Mouse (Mus musculus): ENCODE measurements at regions not wholly inside any gene's neighbourhood (a gene's known extent, or its start where the extent isn't known, plus 50 kb on each side); places are given as distances from the start of the nearest gene placed in this dataset.

DNA sequence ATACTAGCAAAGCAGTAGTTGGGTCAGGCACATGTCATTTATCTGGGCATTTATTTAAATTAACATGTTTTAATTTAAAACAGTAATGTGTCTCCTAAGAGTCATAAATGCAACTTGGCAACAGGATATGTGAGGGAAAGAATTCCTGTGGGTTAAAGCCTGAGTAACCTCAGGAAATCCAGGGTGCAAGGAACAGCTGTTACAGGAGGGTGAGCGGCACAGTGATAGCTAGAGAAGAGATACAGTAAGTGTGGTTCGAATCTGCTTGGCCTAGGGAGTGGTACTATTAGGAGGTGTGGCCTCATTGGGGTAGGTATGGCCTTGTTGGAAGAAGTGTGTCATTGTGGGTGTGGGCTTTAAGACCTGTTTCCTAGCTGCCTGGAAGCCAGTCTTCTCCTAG is 66.3 kb upstream of the Slc30a5 start:
- ATAC-seq (replicated peaks; ENCODE audit: insufficient number of reproducible peaks, insufficient read depth, low FRiP score, low read depth) = no peak
- no peak overlapping the region for H3K4me2 ChIP-seq

DNA sequence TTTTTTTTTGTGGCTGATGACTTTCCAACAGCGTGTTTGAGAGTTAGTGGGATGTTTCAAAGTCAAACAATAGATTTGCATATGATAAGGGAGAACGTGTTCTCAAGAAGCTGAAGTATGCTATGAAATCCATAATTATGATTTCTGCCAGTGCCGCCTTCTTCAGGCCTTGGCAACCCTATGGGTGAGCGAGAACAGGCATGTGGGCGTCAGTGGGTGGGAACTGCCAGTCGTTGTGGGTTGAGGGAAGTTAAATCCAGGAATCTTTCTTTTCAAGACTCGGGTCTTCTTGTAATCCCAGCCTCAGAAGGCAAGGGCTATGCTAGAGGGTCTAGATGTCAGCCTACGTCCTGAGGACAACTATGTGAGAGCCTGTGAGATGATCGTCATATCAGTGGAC is 60.6 kb upstream of the Slc30a5 start:
- no peaks in the 10 kb centered on the region for H3K4me1 ChIP-seq (replicated peaks)
- H3K4me2 ChIP-seq = no peak overlapping the region
- H3K9me3 ChIP-seq (replicated peaks) = no peaks in the 10 kb centered on the region
- no peaks in the 10 kb centered on the region for H3K27me3 ChIP-seq
- no peak overlapping the region for H3K27ac ChIP-seq
- ATAC-seq (replicated peaks; ENCODE audit: insufficient number of reproducible peaks, insufficient read depth, low FRiP score, low read depth) = no peak
- H3K36me3 ChIP-seq = no peaks in the 10 kb centered on the region
- no peak overlapping the region for H3K9ac ChIP-seq
- H3K4me3 ChIP-seq = no peak overlapping the region
- WGBS = 86% methylated on average over 9 of the region's 9 CpGs

More for the DNA sequence above, 66.3 kb upstream of the Slc30a5 start:
- Histone ChIP-seq H3K9me3 (replicated peaks) (no peaks in the 10 kb centered on the region), H3K4me3 (no peak overlapping the region), H3K27me3 (no peaks in the 10 kb centered on the region), H3K9ac (no peak overlapping the region), H3K4me1 (replicated peaks) (no peaks in the 10 kb centered on the region), H3K27ac (no peak overlapping the region), H3K36me3 (no peaks in the 10 kb centered on the region)
- 71% methylated on average over 2 of the region's 2 CpGs for WGBS

DNA sequence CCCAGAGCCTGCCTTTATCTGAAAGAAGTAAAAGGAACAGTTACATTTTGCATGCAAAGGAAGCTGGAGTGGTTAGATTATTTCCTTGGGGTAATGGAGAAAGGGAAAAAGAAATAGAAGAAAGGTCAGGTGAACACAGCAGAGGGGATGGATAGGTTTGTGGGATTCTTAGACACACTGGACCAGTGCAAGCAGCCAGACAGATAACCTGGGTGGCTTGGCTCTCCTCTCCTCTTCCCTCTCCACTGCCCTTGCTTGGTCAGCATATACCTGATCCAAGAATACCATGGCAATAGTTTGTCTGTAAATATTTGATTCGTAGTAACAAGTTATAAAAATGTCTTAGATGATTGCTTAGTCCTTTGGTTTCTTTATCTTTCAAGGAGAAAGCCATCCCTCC is 59.9 kb upstream of the Slc30a5 start:
- no peak overlapping the region for H3K4me2 ChIP-seq
- H3K4me3 ChIP-seq = no peak overlapping the region
- H3K27me3 ChIP-seq = no peaks in the 10 kb centered on the region
- H3K36me3 ChIP-seq = no peaks in the 10 kb centered on the region
- no peaks in the 10 kb centered on the region for H3K4me1 ChIP-seq (replicated peaks)
- H3K9ac ChIP-seq = no peak overlapping the region
- H3K27ac ChIP-seq = no peak overlapping the region
- WGBS = 71% methylated on average over 1 of the region's 1 CpGs
- ATAC-seq (replicated peaks; ENCODE audit: insufficient number of reproducible peaks, insufficient read depth, low FRiP score, low read depth) = no peak
- H3K9me3 ChIP-seq (replicated peaks) = no peaks in the 10 kb centered on the region

DNA sequence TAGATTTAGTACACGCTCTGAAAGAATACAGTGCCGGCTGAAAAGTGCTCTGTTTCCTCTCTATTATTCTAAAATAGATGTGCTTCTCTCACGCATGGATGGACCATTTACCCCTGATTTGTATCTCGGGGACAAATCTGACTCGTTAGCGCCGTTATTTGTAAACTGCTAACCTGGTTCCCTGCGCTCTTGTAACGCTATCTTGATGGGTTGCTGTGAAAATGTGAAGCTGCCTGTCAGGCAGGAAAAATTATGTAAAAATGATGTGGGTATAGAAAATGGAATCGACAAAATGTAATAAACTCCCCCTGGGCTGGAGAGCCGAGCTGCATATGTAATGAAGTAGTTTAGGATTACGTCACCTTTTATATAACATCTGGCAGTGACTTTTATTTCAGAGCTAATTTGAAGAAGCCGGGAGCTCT is 59.4 kb upstream of the Slc30a5 start:
- peak overlapping the region; percentile 35; the same call in 1 of the 2 replicates for H3K4me2 ChIP-seq

DNA sequence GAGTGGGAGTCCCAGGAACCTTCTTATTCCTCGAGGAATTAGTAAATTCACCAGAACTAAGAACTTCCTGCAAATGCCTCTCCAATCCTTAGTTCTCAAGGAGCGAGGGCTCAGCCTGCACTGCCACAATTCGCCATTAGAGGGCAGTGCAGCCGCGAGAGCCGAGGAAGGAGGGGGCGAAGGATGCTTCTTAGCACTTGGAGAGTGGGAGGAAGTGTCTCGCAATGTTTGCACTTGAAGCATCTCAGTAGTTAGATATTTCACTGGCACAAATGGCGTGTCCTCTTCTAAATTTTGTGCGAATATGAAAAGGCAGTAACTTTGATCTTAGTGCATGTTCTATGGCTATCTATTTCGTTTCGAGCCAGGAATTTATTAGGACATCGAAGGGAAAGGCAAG is 59.0 kb upstream of the Slc30a5 start:
- Histone ChIP-seq H3K4me1 (replicated peaks) (no peaks in the 10 kb centered on the region), H3K4me3 (no peak overlapping the region), H3K4me2 (peak overlapping the region; percentile 35; the same call in 1 of the 2 replicates), H3K36me3 (no peaks in the 10 kb centered on the region), H3K9ac (no peak overlapping the region), H3K27me3 (no peaks in the 10 kb centered on the region), H3K9me3 (replicated peaks) (no peaks in the 10 kb centered on the region), H3K27ac (no peak overlapping the region)
- no peak for ATAC-seq (replicated peaks; ENCODE audit: insufficient number of reproducible peaks, insufficient read depth, low FRiP score, low read depth)
- 18% methylated on average over 13 of the region's 13 CpGs for WGBS

More for the DNA sequence above, 59.4 kb upstream of the Slc30a5 start:
- H3K9me3 ChIP-seq (replicated peaks) = no peaks in the 10 kb centered on the region
- no peak overlapping the region for H3K27ac ChIP-seq
- H3K27me3 ChIP-seq = no peaks in the 10 kb centered on the region
- no peak overlapping the region for H3K4me3 ChIP-seq
- no peak for ATAC-seq (replicated peaks; ENCODE audit: insufficient number of reproducible peaks, insufficient read depth, low FRiP score, low read depth)
- no peaks in the 10 kb centered on the region for H3K4me1 ChIP-seq (replicated peaks)
- no peak overlapping the region for H3K9ac ChIP-seq
- no peaks in the 10 kb centered on the region for H3K36me3 ChIP-seq
- 50% methylated on average over 13 of the region's 13 CpGs for WGBS

DNA sequence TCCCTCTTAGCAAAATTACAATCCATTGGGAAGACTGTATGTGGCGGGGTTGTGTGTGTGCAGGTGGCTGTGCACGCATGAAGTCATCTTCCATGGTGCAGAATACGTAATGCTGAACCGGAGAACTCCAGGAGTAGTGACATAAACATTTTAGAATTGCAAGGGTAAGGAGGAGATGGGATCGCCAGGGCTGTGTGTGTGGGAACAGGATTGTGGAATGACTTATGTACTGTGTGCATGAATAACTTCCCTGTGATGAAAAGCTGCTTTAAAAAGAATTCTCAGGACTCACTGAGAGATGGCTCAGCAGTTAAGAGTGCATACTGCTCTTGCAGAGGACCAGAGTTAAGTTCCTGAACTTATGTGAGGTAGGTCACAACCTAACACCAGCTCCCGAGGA is 57.2 kb upstream of the Slc30a5 start:
- WGBS = 80% methylated on average over 6 of the region's 6 CpGs
- H3K27me3 ChIP-seq = no peaks in the 10 kb centered on the region
- no peak overlapping the region for H3K27ac ChIP-seq
- ATAC-seq (replicated peaks; ENCODE audit: insufficient number of reproducible peaks, insufficient read depth, low FRiP score, low read depth) = no peak
- no peaks in the 10 kb centered on the region for H3K4me1 ChIP-seq (replicated peaks)
- no peaks in the 10 kb centered on the region for H3K36me3 ChIP-seq
- no peaks in the 10 kb centered on the region for H3K9me3 ChIP-seq (replicated peaks)
- H3K4me3 ChIP-seq = no peak overlapping the region
- no peak overlapping the region for H3K4me2 ChIP-seq
- H3K9ac ChIP-seq = no peak overlapping the region

DNA sequence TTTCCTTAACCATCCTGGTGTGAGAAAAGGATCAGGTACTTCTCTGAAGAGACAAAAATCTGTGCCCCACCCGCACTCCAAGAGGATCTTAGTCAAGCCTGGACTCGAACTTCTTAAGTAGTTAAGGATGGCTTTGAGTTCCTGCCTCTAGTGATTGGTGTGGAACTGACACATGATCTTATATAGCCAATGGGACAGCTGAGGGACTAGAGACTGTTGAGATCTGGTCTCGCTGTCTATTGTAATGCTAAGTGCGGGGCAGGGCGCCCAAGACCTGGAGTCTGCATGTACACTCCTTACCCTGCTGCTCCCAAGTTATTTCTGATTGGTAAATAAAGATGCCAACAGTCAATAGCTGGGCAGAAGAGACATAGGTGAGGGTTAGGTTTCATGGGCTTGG is 55.3 kb upstream of the Slc30a5 start:
- Histone ChIP-seq H3K4me3 (no peak overlapping the region), H3K4me2 (no peak overlapping the region), H3K36me3 (no peaks in the 10 kb centered on the region), H3K9ac (no peak overlapping the region), H3K27ac (no peak overlapping the region), H3K4me1 (replicated peaks) (no peaks in the 10 kb centered on the region), H3K27me3 (no peaks in the 10 kb centered on the region), H3K9me3 (replicated peaks) (no peaks in the 10 kb centered on the region)
- ATAC-seq (replicated peaks; ENCODE audit: insufficient number of reproducible peaks, insufficient read depth, low FRiP score, low read depth) = no peak
- 76% methylated on average over 5 of the region's 5 CpGs for WGBS

DNA sequence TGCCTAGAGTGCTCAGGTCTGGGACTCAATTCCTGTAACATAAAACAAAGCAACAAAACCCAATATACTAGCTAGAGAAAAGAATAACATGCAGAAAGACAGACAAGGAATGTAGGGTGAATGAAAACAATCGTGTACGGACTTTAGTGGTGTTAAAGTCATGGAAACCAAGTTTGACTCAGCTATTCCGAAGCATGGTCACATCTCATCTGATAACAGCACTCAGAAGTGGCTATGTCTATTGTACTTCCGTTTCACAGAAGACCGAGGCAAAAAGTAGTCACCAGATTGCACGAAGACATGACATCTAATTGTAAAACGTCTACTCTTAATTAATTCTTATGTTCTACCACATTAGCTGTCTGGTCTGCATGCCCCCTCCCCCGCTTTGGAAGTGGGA is 50.5 kb upstream of the Slc30a5 start:
- H3K9me3 ChIP-seq (replicated peaks) = no peaks in the 10 kb centered on the region
- H3K4me2 ChIP-seq = no peak overlapping the region
- no peak overlapping the region for H3K27ac ChIP-seq
- H3K4me1 ChIP-seq (replicated peaks) = no peaks in the 10 kb centered on the region
- ATAC-seq (replicated peaks; ENCODE audit: insufficient number of reproducible peaks, insufficient read depth, low FRiP score, low read depth) = no peak
- H3K27me3 ChIP-seq = no peaks in the 10 kb centered on the region
- no peak overlapping the region for H3K9ac ChIP-seq
- H3K36me3 ChIP-seq = no peaks in the 10 kb centered on the region
- 65% methylated on average over 8 of the region's 8 CpGs for WGBS
- H3K4me3 ChIP-seq = no peak overlapping the region
